Mouse (Mus musculus): ENCODE data around the gene Vwa7. TPM values are rescaled to one million over a fixed set of nuclear protein-coding genes. Genes with fewer than 3 reads are reported as not detected.
A peak's percentile ranks its signal among the peaks of the same experiment; 100 is the strongest.
"Not testable (repeated sequence)": the region's sequence is repeated elsewhere in the genome, so short reads cannot be mapped to it uniquely, and the experiment has no call there.

The Vwa7 gene
- polyA plus RNA-seq, 1 experiment from 2014 or later: 0.16 TPM

DNA sequence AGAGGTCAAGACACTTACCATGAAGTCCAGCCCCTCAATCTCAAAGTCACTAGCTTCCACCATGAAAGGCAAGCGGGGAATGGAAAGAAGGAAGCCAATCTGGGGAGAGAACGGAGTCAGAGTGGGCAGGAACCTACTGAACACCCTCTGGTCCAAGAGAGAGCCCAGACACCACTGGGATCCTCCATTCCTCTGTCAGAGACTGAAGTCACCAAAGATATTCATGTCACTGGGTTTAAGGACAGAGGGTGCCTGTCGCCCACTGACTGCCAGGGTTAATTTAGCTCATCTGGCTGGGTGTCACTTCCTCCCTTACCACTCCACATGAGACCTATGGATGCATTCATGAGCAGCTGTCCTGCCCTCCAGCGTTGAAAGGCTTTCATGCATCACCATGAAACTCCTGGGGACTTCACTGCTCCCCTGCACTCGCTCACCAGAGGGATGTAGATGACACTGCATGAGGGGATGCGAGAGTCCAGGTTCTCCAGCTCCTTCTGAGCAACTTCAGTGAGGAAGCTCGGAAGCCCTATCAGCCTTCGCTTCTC is 16.0 kb downstream of the Vwa7 start:
- WGBS: 71% methylated on average over 8 of the region's 8 CpGs

GRCm38 (mm10) chr17:35033703-35034102 is 17.3 kb downstream of the Vwa7 start:
- H3K36me3 ChIP-seq (replicated peaks; ENCODE audit: control insufficient read depth, insufficient read depth); H3K4me2 ChIP-seq (replicated peaks); ATAC-seq (ENCODE audit: low FRiP score); H3K4me3 ChIP-seq (replicated peaks; ENCODE audit: low read length); DNase-seq (ENCODE audit: low spot score); H3K27ac ChIP-seq; H3K27me3 ChIP-seq (ENCODE audit: control insufficient read depth, insufficient read depth, low read length); H3K9me3 ChIP-seq (ENCODE audit: control insufficient read depth, low read length); H3K4me1 ChIP-seq (replicated peaks; ENCODE audit: control insufficient read depth, insufficient read depth, low read length); H3K9ac ChIP-seq: not testable (repeated sequence)
- WGBS: 82% methylated on average over 1 of the region's 1 CpGs

More for the DNA sequence above, 16.0 kb downstream of the Vwa7 start:
- H3K9me3 ChIP-seq (ENCODE audit: control insufficient read depth, low read length): no peaks in the 10 kb centered on the region
- H3K36me3 ChIP-seq (replicated peaks; ENCODE audit: control insufficient read depth, insufficient read depth): no peaks in the 10 kb centered on the region
- ATAC-seq (ENCODE audit: low FRiP score) (no peak), DNase-seq (ENCODE audit: low spot score) (no peak)
- H3K4me3 ChIP-seq (replicated peaks; ENCODE audit: low read length): no peak overlapping the region
- H3K9ac ChIP-seq: no peak overlapping the region
- no peaks in the 10 kb centered on the region for H3K27me3 ChIP-seq (ENCODE audit: control insufficient read depth, insufficient read depth, low read length)
- H3K27ac ChIP-seq: no peak overlapping the region
- H3K4me1 ChIP-seq (replicated peaks; ENCODE audit: control insufficient read depth, insufficient read depth, low read length): peaks cover 6% of the 10 kb centered on the region
- no peak overlapping the region for H3K4me2 ChIP-seq (replicated peaks)

GRCm38 (mm10) chr17:35034896-35035295 is 18.5 kb downstream of the Vwa7 start:
- Histone ChIP-seq H3K4me2 (replicated peaks) (no peak overlapping the region), H3K9ac (no peak overlapping the region), H3K27me3 (ENCODE audit: control insufficient read depth, insufficient read depth, low read length) (no peaks in the 10 kb centered on the region), H3K4me1 (replicated peaks; ENCODE audit: control insufficient read depth, insufficient read depth, low read length) (peaks cover 1% of the 10 kb centered on the region; the same call in 1 of the 2 replicates), H3K9me3 (ENCODE audit: control insufficient read depth, low read length) (no peaks in the 10 kb centered on the region), H3K27ac (no peak overlapping the region), H3K4me3 (replicated peaks; ENCODE audit: low read length) (no peak overlapping the region), H3K36me3 (replicated peaks; ENCODE audit: control insufficient read depth, insufficient read depth) (no peaks in the 10 kb centered on the region)
- no peak for DNase-seq (ENCODE audit: low spot score)
- 76% methylated on average over 6 of the region's 6 CpGs for WGBS
- ATAC-seq (ENCODE audit: low FRiP score): no peak

DNA sequence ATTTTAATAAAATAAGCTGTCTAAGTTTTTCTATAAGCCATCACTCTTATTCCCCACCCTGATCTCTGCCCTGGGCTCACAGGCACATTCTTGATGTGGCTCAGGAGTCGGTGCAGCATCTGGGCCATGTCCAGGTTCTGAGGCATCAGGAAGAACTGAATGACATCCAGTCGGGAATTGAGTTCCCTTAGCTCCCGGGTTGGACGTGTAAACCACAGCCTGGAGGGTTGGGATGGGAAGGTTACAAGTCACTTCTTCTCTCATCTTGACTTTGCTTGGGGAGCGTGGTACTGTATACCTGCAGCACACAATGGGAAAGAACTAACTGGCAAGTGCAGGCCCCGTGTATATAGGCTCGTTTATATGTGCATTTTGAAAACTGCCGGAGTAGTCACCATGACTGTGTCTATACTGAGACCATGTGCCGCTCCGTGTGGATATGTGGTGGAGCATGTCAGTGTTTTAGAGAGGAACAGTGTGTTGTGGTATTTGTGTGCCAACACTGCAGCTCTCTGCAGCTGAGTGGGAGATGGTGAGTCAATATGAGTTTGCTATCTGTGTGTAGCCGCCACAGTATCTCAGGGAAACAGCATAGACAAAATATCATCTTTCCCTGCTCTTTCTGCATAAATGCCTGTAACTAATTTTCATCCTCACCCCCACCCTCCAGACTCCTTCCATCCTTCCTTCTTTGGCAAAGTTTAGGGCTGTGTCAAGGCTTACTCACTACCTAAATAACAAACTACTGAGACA is 22.9 kb downstream of the Vwa7 start:
- H3K9me3 ChIP-seq (ENCODE audit: control insufficient read depth, low read length): no peaks in the 10 kb centered on the region
- no peak overlapping the region for H3K4me2 ChIP-seq (replicated peaks)
- no peak overlapping the region for H3K9ac ChIP-seq
- H3K27me3 ChIP-seq (ENCODE audit: control insufficient read depth, insufficient read depth, low read length): no peaks in the 10 kb centered on the region
- WGBS: 84% methylated on average over 11 of the region's 11 CpGs
- DNase-seq (ENCODE audit: low spot score) (no peak), ATAC-seq (ENCODE audit: low FRiP score) (no peak)
- H3K4me3 ChIP-seq (replicated peaks; ENCODE audit: low read length): no peak overlapping the region
- H3K4me1 ChIP-seq (replicated peaks; ENCODE audit: control insufficient read depth, insufficient read depth, low read length): no peaks in the 10 kb centered on the region
- no peaks in the 10 kb centered on the region for H3K36me3 ChIP-seq (replicated peaks; ENCODE audit: control insufficient read depth, insufficient read depth)
- no peak overlapping the region for H3K27ac ChIP-seq

DNA sequence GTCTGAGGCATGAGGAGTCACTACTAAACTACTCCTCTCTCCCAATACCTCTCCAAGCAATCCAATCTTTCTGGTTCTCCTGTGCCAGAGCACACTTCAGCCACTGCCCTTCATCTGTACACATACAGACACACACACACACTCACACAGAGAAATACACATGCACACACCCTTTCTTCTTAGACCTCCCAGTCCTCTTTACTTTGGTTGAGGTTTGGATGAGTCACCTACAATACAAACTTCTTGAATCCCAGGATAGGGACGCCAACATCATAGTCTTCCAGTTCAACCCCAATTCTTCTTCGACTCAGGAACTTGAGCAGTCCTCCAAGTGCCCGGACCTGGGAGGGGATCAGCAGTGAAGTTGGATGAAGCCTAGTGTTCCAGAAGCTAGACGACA is 27.4 kb downstream of the Vwa7 start:
- Histone ChIP-seq H3K9ac (no peak overlapping the region), H3K4me3 (replicated peaks; ENCODE audit: low read length) (no peak overlapping the region), H3K9me3 (ENCODE audit: control insufficient read depth, low read length) (no peaks in the 10 kb centered on the region), H3K4me2 (replicated peaks) (no peak overlapping the region), H3K4me1 (replicated peaks; ENCODE audit: control insufficient read depth, insufficient read depth, low read length) (peaks cover 10% of the 10 kb centered on the region), H3K36me3 (replicated peaks; ENCODE audit: control insufficient read depth, insufficient read depth) (no peaks in the 10 kb centered on the region), H3K27ac (no peak overlapping the region), H3K27me3 (ENCODE audit: control insufficient read depth, insufficient read depth, low read length) (no peaks in the 10 kb centered on the region)
- DNase-seq (ENCODE audit: low spot score): no peak
- no peak for ATAC-seq (ENCODE audit: low FRiP score)
- WGBS: 91% methylated on average over 4 of the region's 4 CpGs

GRCm38 (mm10) chr17:35044904-35045806 is 28.8 kb downstream of the Vwa7 start:
- Histone ChIP-seq H3K4me2 (replicated peaks) (peak overlapping the region; percentile 99), H3K4me3 (replicated peaks; ENCODE audit: low read length) (peak overlapping the region; percentile 56; the same call in 1 of the 2 replicates), H3K27ac (no peak overlapping the region), H3K9me3 (ENCODE audit: control insufficient read depth, low read length) (no peaks in the 10 kb centered on the region), H3K4me1 (replicated peaks; ENCODE audit: control insufficient read depth, insufficient read depth, low read length) (peaks cover 18% of the 10 kb centered on the region), H3K36me3 (replicated peaks; ENCODE audit: control insufficient read depth, insufficient read depth) (no peaks in the 10 kb centered on the region), H3K9ac (peak overlapping the region; percentile 84), H3K27me3 (ENCODE audit: control insufficient read depth, insufficient read depth, low read length) (no peaks in the 10 kb centered on the region)
- WGBS: 86% methylated on average over 7 of the region's 7 CpGs
- no peak for DNase-seq (ENCODE audit: low spot score)
- no peak for ATAC-seq (ENCODE audit: low FRiP score)

DNA sequence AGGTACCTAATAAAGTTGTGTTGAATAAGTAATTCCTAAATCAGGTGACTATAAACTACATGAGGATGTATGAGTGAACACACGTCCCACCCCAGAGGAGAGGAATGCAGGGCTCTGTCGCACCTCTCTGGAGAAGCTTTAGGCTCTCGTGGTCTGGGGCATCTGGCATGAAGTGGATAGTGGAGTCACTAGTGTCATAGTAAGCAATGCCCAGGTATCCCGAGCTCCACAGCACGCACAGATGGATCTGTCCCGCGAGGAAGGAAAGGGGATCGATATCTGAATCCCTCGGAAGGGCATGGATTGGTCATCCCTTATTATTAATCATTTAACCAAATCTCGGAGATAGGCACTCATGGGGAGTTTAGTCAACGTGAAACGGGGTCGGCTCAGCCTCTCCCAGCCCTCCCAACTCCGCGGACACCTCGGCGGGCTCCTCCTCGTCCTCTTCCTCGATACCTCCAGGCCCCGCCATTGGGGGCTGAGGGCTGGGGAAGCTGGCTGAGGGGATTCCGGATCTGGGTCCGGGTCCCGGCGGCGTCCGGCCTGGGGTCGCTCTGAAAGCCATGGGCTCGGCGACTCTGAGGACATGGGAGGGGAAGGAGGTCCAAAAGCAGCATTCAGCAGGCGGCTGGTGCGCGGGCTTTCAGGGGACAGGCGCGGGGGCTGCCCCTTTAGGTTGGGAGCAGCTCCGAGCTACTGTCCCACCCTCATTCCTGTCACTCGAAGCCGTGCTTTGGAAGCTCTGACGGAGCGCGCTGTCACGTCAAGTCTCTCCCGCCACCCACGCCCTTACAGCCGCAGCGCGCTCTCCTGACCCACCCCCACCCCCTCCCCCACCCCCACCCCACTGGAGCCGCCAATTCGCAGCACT is 29.7 kb downstream of the Vwa7 start:
- Histone ChIP-seq H3K4me3 (replicated peaks; ENCODE audit: low read length) (peak overlapping the region; percentile 56), H3K9ac (peak overlapping the region; percentile 84), H3K4me2 (replicated peaks) (peak overlapping the region; percentile 99), H3K36me3 (replicated peaks; ENCODE audit: control insufficient read depth, insufficient read depth) (no peaks in the 10 kb centered on the region), H3K27me3 (ENCODE audit: control insufficient read depth, insufficient read depth, low read length) (no peaks in the 10 kb centered on the region), H3K4me1 (replicated peaks; ENCODE audit: control insufficient read depth, insufficient read depth, low read length) (peaks cover 19% of the 10 kb centered on the region), H3K9me3 (ENCODE audit: control insufficient read depth, low read length) (no peaks in the 10 kb centered on the region), H3K27ac (peak overlapping the region; percentile 43; the same call in 1 of the 2 replicates)
- WGBS: 6% methylated on average over 42 of the region's 48 CpGs
- ATAC-seq (ENCODE audit: low FRiP score): peak; percentile 69; the same call in 1 of the 2 replicates
- DNase-seq (ENCODE audit: low spot score): no peak

- no peaks in the 10 kb centered on the region for H3K36me3 ChIP-seq (replicated peaks; ENCODE audit: control insufficient read depth, insufficient read depth)
- 2% methylated on average over 33 of the region's 33 CpGs for WGBS
- peak; percentile 97 for DNase-seq (ENCODE audit: low spot score)
- peak within 1 kb of the TSS; percentile 84 for H3K9ac ChIP-seq
- no peaks in the 10 kb centered on the region for H3K9me3 ChIP-seq (ENCODE audit: control insufficient read depth, low read length)
- H3K27ac ChIP-seq: peak within 1 kb of the TSS; percentile 43; the same call in 1 of the 2 replicates
- no peaks in the 10 kb centered on the region for H3K27me3 ChIP-seq (ENCODE audit: control insufficient read depth, insufficient read depth, low read length)
- H3K4me3 ChIP-seq (replicated peaks; ENCODE audit: low read length): peak within 1 kb of the TSS; percentile 56
- H3K4me1 ChIP-seq (replicated peaks; ENCODE audit: control insufficient read depth, insufficient read depth, low read length): peaks cover 27% of the 10 kb centered on the region
- peak; percentile 98 for ATAC-seq (ENCODE audit: low FRiP score)
- H3K4me2 ChIP-seq (replicated peaks): peak within 1 kb of the TSS; percentile 99
Observed at GRCm38 (mm10) chr17:35046681-35047455, 30.5 kb downstream of the Vwa7 start, which contains the start of gene Msh5. TSS of gene Msh5 (minus strand) at chr17:35046745.

Data from hindbrain, embryonic 14.5 days (tissue).